Mouse (Mus musculus) thymus, adult 2 months (tissue): ENCODE measurements around the gene Polr2a.
A peak's percentile ranks its signal among the peaks of the same experiment; 100 is the strongest.

ENCODE experiments used
- CTCF ChIP-seq: fragments of 200-500 bp; IDR thresholded peaks from 2 replicates; pipeline ENCODE4 v1.5.1; 2012; ENCODE audit warnings: mild to moderate bottlenecking, control low read depth, low read length, moderate library complexity, borderline replicate concordance; ENCODE audit not compliant: control insufficient read depth, poor library complexity, insufficient read depth; ENCODE audit errors: extremely low read depth
- POLR2A ChIP-seq: fragments of 200-500 bp; IDR thresholded peaks from 2 replicates; pipeline ENCODE4 v1.6.1; 2012; ENCODE audit warnings: mild to moderate bottlenecking, low read length, control low read depth, moderate library complexity; ENCODE audit not compliant: control insufficient read depth, poor library complexity, insufficient read depth; ENCODE audit errors: extremely low read depth

GRCm38 (mm10) chr11:69758090-69758456 is 364 bp downstream of the Polr2a start:
- TF ChIP-seq CTCF = 0 out of 2 replicates have a peak, but pooled peaks have one; percentile 30
- no peak for TF ChIP-seq POLR2A
